Mouse (Mus musculus) C2C12 (cell line): Measurements from ENCODE around the gene Gm20219. TPM values are rescaled to one million over a fixed set of nuclear protein-coding genes. Genes with fewer than 3 reads are reported as not detected.

Experiments
- H3K27me3 ChIP-seq: one replicate; pipeline ENCODE4 v1.6.1; 2011; ENCODE audit not compliant: control insufficient read depth, insufficient read depth, insufficient read length
- H3K36me3 ChIP-seq: one replicate; pipeline ENCODE4 v1.6.1; 2011; ENCODE audit not compliant: control insufficient read depth, insufficient read depth
- H3K4me3 ChIP-seq: one replicate; pipeline ENCODE4 v1.5.1; 2011; ENCODE audit warnings: mild to moderate bottlenecking, control low read depth; ENCODE audit not compliant: poor library complexity, insufficient read depth, severe bottlenecking
- H3K79me2 ChIP-seq: one replicate; pipeline ENCODE4 v1.6.1; 2011; ENCODE audit not compliant: control insufficient read depth, insufficient read depth
- H3K79me3 ChIP-seq: one replicate; pipeline ENCODE4 v1.6.1; 2011; ENCODE audit warnings: low read depth, control low read depth
- H3ac ChIP-seq: one replicate; pipeline ENCODE3; 2011; ENCODE audit warnings: low read depth; ENCODE audit not compliant: control insufficient read depth, insufficient read length
- CEBPB ChIP-seq: IDR thresholded peaks from one replicate; pipeline ENCODE4 v1.6.1; 2011; ENCODE audit warnings: low read depth, mild to moderate bottlenecking, control low read depth, moderate library complexity
- CTCF ChIP-seq: IDR thresholded peaks from one replicate; pipeline ENCODE4 v1.5.1; 2011; ENCODE audit not compliant: control insufficient read depth, insufficient read depth, insufficient read length
- FOSL1 ChIP-seq: IDR thresholded peaks from one replicate; pipeline ENCODE4 v1.8.0; 2011; ENCODE audit warnings: mild to moderate bottlenecking, low read length; ENCODE audit not compliant: poor library complexity, insufficient read depth, severe bottlenecking
- MAX ChIP-seq: IDR thresholded peaks from one replicate; pipeline ENCODE4 v1.6.1; 2011; ENCODE audit warnings: mild to moderate bottlenecking, control low read depth
- MYOD1 ChIP-seq: IDR thresholded peaks from one replicate; pipeline ENCODE4 v1.6.1; 2011; ENCODE audit warnings: low read depth; ENCODE audit not compliant: control insufficient read depth, insufficient read length
- MYOG ChIP-seq: IDR thresholded peaks from one replicate; pipeline ENCODE4 v1.6.1; 2011; ENCODE audit not compliant: control insufficient read depth, insufficient read length; ENCODE audit errors: extremely low read depth
- USF1 ChIP-seq: IDR thresholded peaks from one replicate; pipeline ENCODE4 v1.6.1; 2011; ENCODE audit warnings: low read depth, mild to moderate bottlenecking, control low read depth, moderate library complexity
- polyA plus RNA-seq: library from polyadenylated mRNA; unstranded; fragments of >200 nt; fragmentation: generic; extraction: Trizol; gene quantifications from one replicate; pipeline ENCODE4 v1.2.1, GENCODE M21; 2012; ENCODE audit warnings: missing spikeins

Gene Gm20219
- polyA plus RNA-seq, 1 experiment = 0.09 TPM

GRCm38 (mm10) chr17:56514330-56514729, 39.9 kb downstream of the Gm20219 start:
- TF ChIP-seq MAX = no peak
- TF ChIP-seq MYOG = no peak
- TF ChIP-seq USF1 = no peak
- no peak for TF ChIP-seq CEBPB
- Histone ChIP-seq H3ac (no peak overlapping the region), H3K79me2 (no peaks in the 10 kb centered on the region), H3K79me3 (no peaks in the 10 kb centered on the region), H3K4me3 (no peak overlapping the region), H3K27me3 (peaks cover 7% of the 10 kb centered on the region), H3K36me3 (no peaks in the 10 kb centered on the region)

- Histone ChIP-seq H3K4me3 (no peak within 1 kb of the TSS), H3K79me3 (no peaks in the 10 kb centered on the region), H3K36me3 (no peaks in the 10 kb centered on the region), H3K79me2 (no peaks in the 10 kb centered on the region), H3ac (no peak within 1 kb of the TSS), H3K27me3 (peaks cover 7% of the 10 kb centered on the region)
- TF ChIP-seq USF1 (no peak), CEBPB (no peak), MYOG (no peak), MYOD1 (no peak), FOSL1 (no peak), CTCF (no peak), MAX (no peak)
Measured at GRCm38 (mm10) chr17:56512310-56512709, 41.9 kb downstream of the Gm20219 start, which contains the start of gene Znrf4. Gene Znrf4 (minus strand): TSS chr17:56512431.

GRCm38 (mm10) chr17:56511707-56512090, 42.5 kb downstream of the Gm20219 start:
- Histone ChIP-seq H3K27me3 (peaks cover 2% of the 10 kb centered on the region), H3K4me3 (no peak overlapping the region), H3K79me3 (no peaks in the 10 kb centered on the region), H3K79me2 (no peaks in the 10 kb centered on the region), H3ac (no peak overlapping the region), H3K36me3 (no peaks in the 10 kb centered on the region)
- TF ChIP-seq USF1 = no peak
- no peak for TF ChIP-seq MYOD1
- TF ChIP-seq MAX = no peak
- no peak for TF ChIP-seq CEBPB
- no peak for TF ChIP-seq MYOG
- TF ChIP-seq FOSL1 = no peak
- TF ChIP-seq CTCF = no peak

- H3ac ChIP-seq = no peak overlapping the region
- H3K79me3 ChIP-seq = no peaks in the 10 kb centered on the region
- no peaks in the 10 kb centered on the region for H3K79me2 ChIP-seq
- no peaks in the 10 kb centered on the region for H3K27me3 ChIP-seq
- no peaks in the 10 kb centered on the region for H3K36me3 ChIP-seq
- TF ChIP-seq CEBPB (no peak), FOSL1 (no peak), MAX (no peak), USF1 (no peak), CTCF (no peak), MYOD1 (no peak), MYOG (no peak)
- no peak overlapping the region for H3K4me3 ChIP-seq
Measured at GRCm38 (mm10) chr17:56510970-56511706, 43.0 kb downstream of the Gm20219 start.

DNA sequence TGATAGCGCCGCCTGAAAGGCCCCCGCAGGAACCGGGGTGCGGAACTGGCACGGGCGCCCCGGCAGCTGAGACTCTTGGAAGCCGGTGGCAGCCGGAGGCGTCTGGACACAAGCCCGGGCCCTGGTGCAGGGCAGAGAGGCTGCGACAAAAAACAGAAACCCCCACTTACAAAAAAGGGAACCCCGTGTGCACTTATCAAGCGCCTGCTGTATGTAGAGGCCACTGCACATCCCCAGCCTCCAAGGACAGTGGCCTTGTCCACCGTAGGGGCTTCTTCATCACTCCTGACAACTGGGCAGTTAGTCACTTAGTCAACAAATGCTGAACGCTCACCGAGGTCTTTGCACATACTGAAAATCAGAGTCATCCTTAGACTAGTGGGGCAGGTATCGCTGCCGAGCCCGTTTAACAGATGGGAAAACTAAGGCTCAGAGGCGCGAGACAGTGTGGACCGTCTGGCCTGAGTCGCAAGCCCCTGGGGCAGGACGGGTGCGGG, 43.7 kb downstream of the Gm20219 start:
- Histone ChIP-seq H3K4me3 (no peak overlapping the region), H3K36me3 (no peaks in the 10 kb centered on the region)

More for the DNA sequence above, 43.7 kb downstream of the Gm20219 start:
- Histone ChIP-seq H3ac (no peak overlapping the region), H3K79me2 (no peaks in the 10 kb centered on the region), H3K27me3 (no peaks in the 10 kb centered on the region), H3K79me3 (no peaks in the 10 kb centered on the region)
- TF ChIP-seq MAX (no peak), MYOG (no peak), FOSL1 (no peak), USF1 (no peak), MYOD1 (no peak), CEBPB (no peak), CTCF (no peak)
